Mouse (Mus musculus): ENCODE measurements around the gene Zcchc13. TPM values are rescaled to one million over a fixed set of nuclear protein-coding genes. Genes with fewer than 3 reads are reported as not detected.

Zcchc13 gene
- total RNA-seq, 1 experiment = not detected

GRCm38 (mm10) chrX:103624426-103625168, 5.8 kb upstream of the Zcchc13 start:
- H3K4me3 ChIP-seq (ENCODE audit: insufficient read depth in 1 of 2, low read depth in 1 of 2, low read length in 2 of 2, poor library complexity in 1 of 2, severe bottlenecking in 1 of 2) = no peak overlapping the region

GRCm38 (mm10) chrX:103628890-103629289, 1.5 kb upstream of the Zcchc13 start:
- Histone ChIP-seq H3K36me3 (ENCODE audit: control insufficient read depth, insufficient read depth, low read length, poor library complexity, severe bottlenecking) (no peaks in the 10 kb centered on the region), H3K9ac (ENCODE audit: insufficient read depth, low read depth, low read length, poor library complexity, severe bottlenecking) (no peak overlapping the region), H3K4me3 (ENCODE audit: insufficient read depth in 1 of 2, low read depth in 1 of 2, low read length in 2 of 2, poor library complexity in 1 of 2, severe bottlenecking in 1 of 2) (no peak overlapping the region), H3K27ac (ENCODE audit: insufficient read depth, low read depth, low read length, poor library complexity, severe bottlenecking) (no peak overlapping the region), H3K4me1 (ENCODE audit: control insufficient read depth in 2 of 2, insufficient read depth in 2 of 2, low read length in 2 of 2, poor library complexity in 1 of 2) (no peaks in the 10 kb centered on the region), H3K9me3 (ENCODE audit: control insufficient read depth, insufficient read depth, low read depth, low read length) (no peaks in the 10 kb centered on the region)
- in situ Hi-C loops (cut with MboI; ENCODE audit: low sequenced_read_pairs in 2 of 2, unreplicated experiment in 2 of 2) = no loop called here
- no peak for DNase-seq (ENCODE audit: low read depth, low spot score)
- no peak for TF ChIP-seq CHD2 (IDR thresholded peaks at IDR 0.05; ENCODE audit: low read depth, low read length)
- no peak for TF ChIP-seq ZNF384 (IDR thresholded peaks at IDR 0.05; ENCODE audit: low read depth, low read length)
- no peak for TF ChIP-seq HCFC1 (IDR thresholded peaks at IDR 0.05; ENCODE audit: borderline replicate concordance, insufficient read depth, low read length)
- no peak for TF ChIP-seq ZC3H11A (IDR thresholded peaks at IDR 0.05; ENCODE audit: borderline replicate concordance, low read depth, low read length)
- no peak for TF ChIP-seq MAFK (IDR thresholded peaks at IDR 0.05; ENCODE audit: insufficient read depth, low read depth, low read length)

More at GRCm38 (mm10) chrX:103624426-103625168, 5.8 kb upstream of the Zcchc13 start:
- Histone ChIP-seq H3K27ac (ENCODE audit: insufficient read depth, low read depth, low read length, poor library complexity, severe bottlenecking) (no peak overlapping the region), H3K4me1 (ENCODE audit: control insufficient read depth in 2 of 2, insufficient read depth in 2 of 2, low read length in 2 of 2, poor library complexity in 1 of 2) (no peaks in the 10 kb centered on the region), H3K9me3 (ENCODE audit: control insufficient read depth, insufficient read depth, low read depth, low read length) (no peaks in the 10 kb centered on the region), H3K9ac (ENCODE audit: insufficient read depth, low read depth, low read length, poor library complexity, severe bottlenecking) (no peak overlapping the region), H3K36me3 (ENCODE audit: control insufficient read depth, insufficient read depth, low read length, poor library complexity, severe bottlenecking) (no peaks in the 10 kb centered on the region)
- in situ Hi-C loops (cut with MboI; ENCODE audit: low sequenced_read_pairs in 2 of 2, unreplicated experiment in 2 of 2) = no loop called here
- TF ChIP-seq MAFK (IDR thresholded peaks at IDR 0.05; ENCODE audit: insufficient read depth, low read depth, low read length) = no peak
- no peak for TF ChIP-seq ZNF384 (IDR thresholded peaks at IDR 0.05; ENCODE audit: low read depth, low read length)
- no peak for TF ChIP-seq HCFC1 (IDR thresholded peaks at IDR 0.05; ENCODE audit: borderline replicate concordance, insufficient read depth, low read length)
- TF ChIP-seq ZC3H11A (IDR thresholded peaks at IDR 0.05; ENCODE audit: borderline replicate concordance, low read depth, low read length) = no peak
- no peak for TF ChIP-seq CHD2 (IDR thresholded peaks at IDR 0.05; ENCODE audit: low read depth, low read length)
- no peak for DNase-seq (ENCODE audit: low read depth, low spot score)

DNA sequence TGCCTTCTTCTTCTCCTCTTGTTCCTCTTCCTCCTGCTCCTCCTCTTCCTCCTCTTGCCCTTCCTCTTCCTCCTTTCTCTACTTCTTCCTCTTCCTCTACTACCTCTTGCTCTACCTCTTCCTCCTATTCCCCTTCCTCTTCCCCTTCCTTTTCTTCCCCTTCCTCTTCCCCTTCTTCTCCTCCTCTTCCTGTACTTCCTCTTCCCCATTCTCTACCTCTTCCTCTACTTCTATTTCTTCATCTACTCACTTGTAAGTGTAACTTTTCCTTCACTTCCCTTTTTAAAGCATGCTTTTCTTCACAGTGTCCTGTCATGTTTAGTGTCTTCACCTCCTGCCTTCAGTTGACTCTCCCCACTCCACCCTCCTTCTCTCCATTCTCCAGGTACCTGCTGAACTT, 3.5 kb downstream of the Zcchc13 start:
- Histone ChIP-seq H3K9ac (ENCODE audit: insufficient read depth, low read depth, low read length, poor library complexity, severe bottlenecking) (no peak overlapping the region), H3K9me3 (ENCODE audit: control insufficient read depth, insufficient read depth, low read depth, low read length) (no peaks in the 10 kb centered on the region), H3K36me3 (ENCODE audit: control insufficient read depth, insufficient read depth, low read length, poor library complexity, severe bottlenecking) (no peaks in the 10 kb centered on the region), H3K27ac (ENCODE audit: insufficient read depth, low read depth, low read length, poor library complexity, severe bottlenecking) (no peak overlapping the region), H3K4me1 (ENCODE audit: control insufficient read depth in 2 of 2, insufficient read depth in 2 of 2, low read length in 2 of 2, poor library complexity in 1 of 2) (no peaks in the 10 kb centered on the region), H3K4me3 (ENCODE audit: insufficient read depth in 1 of 2, low read depth in 1 of 2, low read length in 2 of 2, poor library complexity in 1 of 2, severe bottlenecking in 1 of 2) (no peak overlapping the region)
- no peak for DNase-seq (ENCODE audit: low read depth, low spot score)
- in situ Hi-C loops (cut with MboI; ENCODE audit: low sequenced_read_pairs in 2 of 2, unreplicated experiment in 2 of 2) = no loop called here
- no peak for TF ChIP-seq ZC3H11A (IDR thresholded peaks at IDR 0.05; ENCODE audit: borderline replicate concordance, low read depth, low read length)
- TF ChIP-seq HCFC1 (IDR thresholded peaks at IDR 0.05; ENCODE audit: borderline replicate concordance, insufficient read depth, low read length) = no peak
- TF ChIP-seq MAFK (IDR thresholded peaks at IDR 0.05; ENCODE audit: insufficient read depth, low read depth, low read length) = no peak
- TF ChIP-seq ZNF384 (IDR thresholded peaks at IDR 0.05; ENCODE audit: low read depth, low read length) = no peak
- TF ChIP-seq CHD2 (IDR thresholded peaks at IDR 0.05; ENCODE audit: low read depth, low read length) = no peak

DNA sequence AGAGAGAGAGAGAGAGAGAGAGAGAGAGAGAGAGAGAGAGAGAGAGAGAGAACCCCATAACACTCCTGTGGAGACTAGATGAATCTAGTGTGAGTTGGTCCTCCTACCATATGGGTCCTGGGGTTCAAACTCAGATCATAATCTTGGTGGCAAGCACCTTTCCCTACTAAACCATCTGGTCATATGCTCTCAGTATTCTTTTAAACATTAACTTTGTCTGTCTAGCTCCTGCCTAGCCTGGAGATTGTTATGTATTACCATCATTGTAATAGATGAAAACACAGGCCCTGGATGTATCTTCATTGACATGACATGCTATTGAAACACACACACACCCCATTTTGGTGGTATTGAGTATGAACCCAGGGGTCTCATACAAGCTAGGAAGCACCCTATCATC, 5.6 kb downstream of the Zcchc13 start:
- Histone ChIP-seq H3K36me3 (ENCODE audit: control insufficient read depth, insufficient read depth, low read length, poor library complexity, severe bottlenecking) (no peaks in the 10 kb centered on the region), H3K4me1 (ENCODE audit: control insufficient read depth in 2 of 2, insufficient read depth in 2 of 2, low read length in 2 of 2, poor library complexity in 1 of 2) (no peaks in the 10 kb centered on the region), H3K9ac (ENCODE audit: insufficient read depth, low read depth, low read length, poor library complexity, severe bottlenecking) (no peak overlapping the region), H3K27ac (ENCODE audit: insufficient read depth, low read depth, low read length, poor library complexity, severe bottlenecking) (no peak overlapping the region), H3K4me3 (ENCODE audit: insufficient read depth in 1 of 2, low read depth in 1 of 2, low read length in 2 of 2, poor library complexity in 1 of 2, severe bottlenecking in 1 of 2) (no peak overlapping the region), H3K9me3 (ENCODE audit: control insufficient read depth, insufficient read depth, low read depth, low read length) (no peaks in the 10 kb centered on the region)
- TF ChIP-seq ZC3H11A (IDR thresholded peaks at IDR 0.05; ENCODE audit: borderline replicate concordance, low read depth, low read length) (no peak), ZNF384 (IDR thresholded peaks at IDR 0.05; ENCODE audit: low read depth, low read length) (no peak), HCFC1 (IDR thresholded peaks at IDR 0.05; ENCODE audit: borderline replicate concordance, insufficient read depth, low read length) (no peak), CHD2 (IDR thresholded peaks at IDR 0.05; ENCODE audit: low read depth, low read length) (no peak), MAFK (IDR thresholded peaks at IDR 0.05; ENCODE audit: insufficient read depth, low read depth, low read length) (no peak)
- no peak for DNase-seq (ENCODE audit: low read depth, low spot score)
- in situ Hi-C loops (cut with MboI; ENCODE audit: low sequenced_read_pairs in 2 of 2, unreplicated experiment in 2 of 2) = no loop called here

Measured in ES-E14 (cell line).